Mouse (Mus musculus): ENCODE measurements around the gene Ppp1r12a. TPM values are rescaled to one million over a fixed set of nuclear protein-coding genes. Genes with fewer than 3 reads are reported as not detected.
"Not testable (repeated sequence)": the region's sequence is repeated elsewhere in the genome, so short reads cannot be mapped to it uniquely, and the experiment has no call there.

Gene Ppp1r12a
- total RNA-seq, 2 experiments from 2014 or later = 23.2 to 29.1 TPM

GRCm38 (mm10) chr10:108251181-108251580 lies 89.2 kb downstream of the Ppp1r12a start:
- Histone ChIP-seq H3K4me3 (no peak overlapping the region), H3K27ac (no peak overlapping the region)
- intact Hi-C loops (cut with DNase I) = no loop called here
- no peak for TF ChIP-seq CTCF (IDR thresholded peaks at IDR 0.05)
- DNase-seq = no peak

GRCm38 (mm10) chr10:108255812-108256376 lies 93.9 kb downstream of the Ppp1r12a start:
- no peak for TF ChIP-seq CTCF (IDR thresholded peaks at IDR 0.05)
- no peak overlapping the region for H3K27ac ChIP-seq
- intact Hi-C loops (cut with DNase I) = no loop called here

GRCm38 (mm10) chr10:108260931-108261330 lies 98.9 kb downstream of the Ppp1r12a start:
- intact Hi-C loops (cut with DNase I) = loop anchor here (10.0 kb wide), 1 partner anchor 406 kb away; no protein-coding TSS in a partner anchor
- TF ChIP-seq CTCF (IDR thresholded peaks at IDR 0.05) = no peak

More at GRCm38 (mm10) chr10:108255812-108256376, 93.9 kb downstream of the Ppp1r12a start:
- no peak overlapping the region for H3K4me3 ChIP-seq
- no peak for DNase-seq

GRCm38 (mm10) chr10:108264641-108265040 lies 102.6 kb downstream of the Ppp1r12a start:
- no peak overlapping the region for H3K27ac ChIP-seq
- intact Hi-C loops (cut with DNase I) = loop anchor here (10.0 kb wide), 1 partner anchor 410 kb away; no protein-coding TSS in a partner anchor
- DNase-seq = no peak
- no peak for TF ChIP-seq CTCF (IDR thresholded peaks at IDR 0.05)
- H3K4me3 ChIP-seq = no peak overlapping the region

More at GRCm38 (mm10) chr10:108260931-108261330, 98.9 kb downstream of the Ppp1r12a start:
- DNase-seq = no peak
- Histone ChIP-seq H3K4me3 (no peak overlapping the region), H3K27ac (no peak overlapping the region)

- TF ChIP-seq CTCF (IDR thresholded peaks at IDR 0.05) = no peak
- no peak for DNase-seq
- intact Hi-C loops (cut with DNase I) = no loop called here
- H3K27ac ChIP-seq = no peak overlapping the region
- H3K4me3 ChIP-seq = no peak overlapping the region
Observed at GRCm38 (mm10) chr10:108271201-108271600, 109.2 kb downstream of the Ppp1r12a start.

GRCm38 (mm10) chr10:108276678-108277077 lies 114.7 kb downstream of the Ppp1r12a start:
- H3K4me3 ChIP-seq = no peak overlapping the region
- intact Hi-C loops (cut with DNase I) = no loop called here
- no peak for DNase-seq
- H3K27ac ChIP-seq = no peak overlapping the region
- TF ChIP-seq CTCF (IDR thresholded peaks at IDR 0.05) = no peak

GRCm38 (mm10) chr10:108277198-108277597 lies 115.2 kb downstream of the Ppp1r12a start:
- no peak overlapping the region for H3K27ac ChIP-seq
- no peak overlapping the region for H3K4me3 ChIP-seq
- no peak for DNase-seq
- TF ChIP-seq CTCF (IDR thresholded peaks at IDR 0.05) = no peak
- intact Hi-C loops (cut with DNase I) = no loop called here

- H3K4me3 ChIP-seq; intact Hi-C loops (cut with DNase I): not testable (repeated sequence)
Observed at GRCm38 (mm10) chr10:108281099-108281498, 119.1 kb downstream of the Ppp1r12a start.

GRCm38 (mm10) chr10:108282351-108282750 lies 120.4 kb downstream of the Ppp1r12a start:
- DNase-seq = no peak
- TF ChIP-seq CTCF (IDR thresholded peaks at IDR 0.05) = no peak
- Histone ChIP-seq H3K4me3 (no peak overlapping the region), H3K27ac (no peak overlapping the region)
- intact Hi-C loops (cut with DNase I) = no loop called here

More at GRCm38 (mm10) chr10:108281099-108281498, 119.1 kb downstream of the Ppp1r12a start:
- H3K27ac ChIP-seq, DNase-seq: not testable (repeated sequence)

- DNase-seq = no peak
- TF ChIP-seq CTCF (IDR thresholded peaks at IDR 0.05) = no peak
- intact Hi-C loops (cut with DNase I) = no loop called here
- Histone ChIP-seq H3K27ac (no peak overlapping the region), H3K4me3 (no peak overlapping the region)
Observed at GRCm38 (mm10) chr10:108283418-108283817, 121.4 kb downstream of the Ppp1r12a start.

GRCm38 (mm10) chr10:108283837-108284236 lies 121.8 kb downstream of the Ppp1r12a start:
- no peak for DNase-seq
- intact Hi-C loops (cut with DNase I) = no loop called here
- H3K27ac ChIP-seq = no peak overlapping the region
- H3K4me3 ChIP-seq = no peak overlapping the region
- no peak for TF ChIP-seq CTCF (IDR thresholded peaks at IDR 0.05)

- Histone ChIP-seq H3K27ac (no peak overlapping the region), H3K4me3 (no peak overlapping the region)
- intact Hi-C loops (cut with DNase I) = no loop called here
- no peak for DNase-seq
- TF ChIP-seq CTCF (IDR thresholded peaks at IDR 0.05) = no peak
Observed at GRCm38 (mm10) chr10:108284445-108284844, 122.5 kb downstream of the Ppp1r12a start.

GRCm38 (mm10) chr10:108284977-108285376 lies 123.0 kb downstream of the Ppp1r12a start:
- Histone ChIP-seq H3K4me3 (no peak overlapping the region), H3K27ac (no peak overlapping the region)
- TF ChIP-seq CTCF (IDR thresholded peaks at IDR 0.05) = no peak
- intact Hi-C loops (cut with DNase I) = no loop called here
- DNase-seq = no peak
